Mouse (Mus musculus) bone marrow, adult 2 months (tissue): ENCODE measurements around the gene Phf1. TPM values are rescaled to one million over a fixed set of nuclear protein-coding genes. Genes with fewer than 3 reads are reported as not detected.

Source experiments
- H3K27ac ChIP-seq: fragments of 200-500 bp; 2 replicates; pipeline ENCODE4 v1.5.1; 2012; ENCODE audit warnings: low read depth, mild to moderate bottlenecking, control low read depth, inconsistent platforms, low read length; ENCODE audit not compliant: control insufficient read depth, poor library complexity, insufficient read depth
- H3K4me1 ChIP-seq: fragments of 200-500 bp; 2 replicates; pipeline ENCODE4 v1.6.1; 2011; ENCODE audit warnings: low read length; ENCODE audit not compliant: control insufficient read depth, insufficient read depth
- H3K4me3 ChIP-seq: fragments of 200-500 bp; replicated peaks from 2 replicates; pipeline ENCODE3; 2011; ENCODE audit warnings: mild to moderate bottlenecking, low read depth, low read length, control low read depth; ENCODE audit not compliant: control insufficient read depth
- CTCF ChIP-seq: fragments of 200-500 bp; IDR thresholded peaks from 2 replicates; pipeline ENCODE4 v1.5.1; 2011; ENCODE audit warnings: low read length, control low read depth; ENCODE audit not compliant: control insufficient read depth, insufficient read depth
- POLR2A ChIP-seq: fragments of 200-500 bp; IDR thresholded peaks from 2 replicates; pipeline ENCODE4 v1.6.1; 2011; ENCODE audit warnings: low read depth, mild to moderate bottlenecking, control low read depth, low read length, borderline replicate concordance; ENCODE audit not compliant: control insufficient read depth
- WGBS: fragments of 180-500 bp; shearing (Covaris S2); methylation state at CpG from one replicate; pipeline ENCODE4 v1.1.7; 2018; 5-methylcytosine and 5-hydroxymethylcytosine counted together
- polyA plus RNA-seq: library from polyadenylated mRNA; stranded (reverse); fragments of >200 nt; gene quantifications from 2 replicates; pipeline ENCODE4 v1.2.4, GENCODE M21; 2011; ENCODE audit warnings: low replicate concordance; ENCODE audit not compliant: missing spikeins, insufficient read depth, insufficient read length

Gene Phf1
- polyA plus RNA-seq, 1 experiment = 63.9 TPM

DNA sequence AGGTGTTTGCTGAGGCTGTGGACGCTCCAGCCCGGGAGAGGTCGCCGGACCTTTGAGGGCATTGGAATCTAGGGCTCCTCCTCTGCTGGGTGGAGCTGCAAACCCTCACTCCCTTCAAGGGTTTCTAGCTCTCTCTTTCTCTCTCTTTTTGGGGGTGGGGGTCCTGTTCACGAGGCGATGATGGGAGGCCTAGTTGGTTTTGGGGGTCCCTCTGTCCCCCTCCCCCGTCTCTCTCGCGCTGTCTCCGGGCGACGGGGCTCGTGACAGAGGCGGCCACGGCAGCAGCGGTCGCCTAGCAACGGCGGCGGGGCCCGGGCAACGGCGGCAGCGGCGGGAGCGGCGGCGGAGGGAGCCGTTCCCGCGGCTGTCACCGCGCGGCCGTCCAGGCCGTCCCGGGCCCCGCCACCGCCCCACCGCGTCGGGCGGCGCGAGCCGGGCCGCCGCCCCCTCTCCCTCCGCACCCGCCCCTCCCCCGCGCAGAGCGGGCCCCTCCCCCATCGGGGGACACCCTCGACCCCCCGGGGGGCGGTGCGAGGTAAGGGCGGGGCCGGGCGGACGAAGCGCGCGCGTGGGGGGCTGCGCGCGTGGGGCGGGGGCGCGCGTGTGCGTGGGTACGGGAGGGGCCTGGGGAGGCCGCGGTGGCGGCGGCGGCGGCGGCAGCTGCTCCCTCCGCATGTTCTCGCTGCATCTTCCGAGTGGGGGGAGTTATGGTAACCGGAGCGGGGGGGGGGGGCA lies 15.6 kb downstream of the Phf1 start:
- Histone ChIP-seq H3K4me3 (peak overlapping the region; percentile 60), H3K27ac (peak overlapping the region; percentile 4; the same call in 1 of the 2 replicates), H3K4me1 (peaks cover 1% of the 10 kb centered on the region; the same call in 1 of the 2 replicates)
- TF ChIP-seq POLR2A = no peak
- under 1% methylated on average over 67 of the region's 87 CpGs for WGBS

DNA sequence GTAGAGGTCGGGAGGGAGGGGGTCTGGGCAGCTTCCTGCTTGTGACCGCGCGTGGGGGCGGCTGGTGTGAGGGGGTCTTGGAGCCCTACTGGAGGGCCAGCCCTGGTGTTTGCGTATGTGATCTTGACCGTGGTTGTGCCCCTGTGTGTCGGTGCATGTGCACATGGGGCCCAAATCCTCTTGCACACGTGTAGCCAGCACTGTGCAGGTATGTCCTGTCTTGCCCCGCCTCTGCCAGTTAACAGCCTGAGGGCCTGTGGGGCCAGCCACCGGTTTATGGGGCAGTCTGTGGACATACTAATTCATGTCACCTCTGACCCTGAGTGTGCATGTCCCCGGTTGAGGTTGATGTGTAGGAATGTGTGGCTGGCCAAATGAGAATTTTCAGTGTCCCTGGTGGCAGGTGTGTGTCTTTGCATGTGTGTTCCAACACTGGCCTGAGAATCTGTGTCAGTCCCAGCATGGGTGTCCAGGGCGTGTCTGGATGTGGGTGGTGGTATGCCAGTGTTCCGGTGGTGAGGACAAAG lies 16.3 kb downstream of the Phf1 start:
- no peak overlapping the region for H3K27ac ChIP-seq
- no peak for TF ChIP-seq CTCF
- no peak for TF ChIP-seq POLR2A
- H3K4me3 ChIP-seq = no peak overlapping the region

DNA sequence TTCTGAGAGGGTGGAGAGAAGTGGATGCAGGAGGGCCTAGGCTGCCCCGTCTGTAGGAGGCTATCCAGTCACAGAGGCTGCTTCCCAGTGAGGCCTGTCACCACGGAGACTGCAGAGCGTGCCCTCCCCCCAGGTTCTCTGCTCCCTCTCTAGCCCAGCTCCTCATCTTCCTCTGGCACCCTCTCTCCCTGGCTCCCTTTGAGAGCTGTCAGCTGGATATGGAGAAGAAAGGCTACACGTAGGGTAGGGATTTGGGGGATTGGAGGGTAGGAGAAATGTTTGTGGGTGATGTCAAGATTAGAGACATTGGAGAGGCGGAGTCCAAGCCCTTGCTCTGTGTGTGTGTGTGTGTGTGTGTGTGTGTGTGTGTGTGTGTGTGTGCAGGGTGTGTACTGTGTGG lies 17.0 kb downstream of the Phf1 start:
- no peak overlapping the region for H3K27ac ChIP-seq
- H3K4me1 ChIP-seq = peaks cover 1% of the 10 kb centered on the region; the same call in 1 of the 2 replicates
- TF ChIP-seq POLR2A = no peak
- 71% methylated on average over 5 of the region's 5 CpGs for WGBS
- no peak overlapping the region for H3K4me3 ChIP-seq

More for the DNA sequence above, 16.3 kb downstream of the Phf1 start:
- WGBS = 22% methylated on average over 14 of the region's 14 CpGs
- peaks cover 1% of the 10 kb centered on the region; the same call in 1 of the 2 replicates for H3K4me1 ChIP-seq

GRCm38 (mm10) chr17:26950560-26951288 lies 17.9 kb downstream of the Phf1 start:
- Histone ChIP-seq H3K27ac (no peak overlapping the region), H3K4me3 (no peak overlapping the region), H3K4me1 (peaks cover 1% of the 10 kb centered on the region; the same call in 1 of the 2 replicates)
- TF ChIP-seq POLR2A (no peak), CTCF (no peak)
- WGBS = 55% methylated on average over 7 of the region's 7 CpGs

- Histone ChIP-seq H3K4me1 (peaks cover 1% of the 10 kb centered on the region; the same call in 1 of the 2 replicates), H3K27ac (no peak overlapping the region), H3K4me3 (no peak overlapping the region)
- TF ChIP-seq POLR2A (no peak), CTCF (no peak)
- 6% methylated on average over 11 of the region's 11 CpGs for WGBS
Observed at GRCm38 (mm10) chr17:26951406-26951805, 18.6 kb downstream of the Phf1 start.

DNA sequence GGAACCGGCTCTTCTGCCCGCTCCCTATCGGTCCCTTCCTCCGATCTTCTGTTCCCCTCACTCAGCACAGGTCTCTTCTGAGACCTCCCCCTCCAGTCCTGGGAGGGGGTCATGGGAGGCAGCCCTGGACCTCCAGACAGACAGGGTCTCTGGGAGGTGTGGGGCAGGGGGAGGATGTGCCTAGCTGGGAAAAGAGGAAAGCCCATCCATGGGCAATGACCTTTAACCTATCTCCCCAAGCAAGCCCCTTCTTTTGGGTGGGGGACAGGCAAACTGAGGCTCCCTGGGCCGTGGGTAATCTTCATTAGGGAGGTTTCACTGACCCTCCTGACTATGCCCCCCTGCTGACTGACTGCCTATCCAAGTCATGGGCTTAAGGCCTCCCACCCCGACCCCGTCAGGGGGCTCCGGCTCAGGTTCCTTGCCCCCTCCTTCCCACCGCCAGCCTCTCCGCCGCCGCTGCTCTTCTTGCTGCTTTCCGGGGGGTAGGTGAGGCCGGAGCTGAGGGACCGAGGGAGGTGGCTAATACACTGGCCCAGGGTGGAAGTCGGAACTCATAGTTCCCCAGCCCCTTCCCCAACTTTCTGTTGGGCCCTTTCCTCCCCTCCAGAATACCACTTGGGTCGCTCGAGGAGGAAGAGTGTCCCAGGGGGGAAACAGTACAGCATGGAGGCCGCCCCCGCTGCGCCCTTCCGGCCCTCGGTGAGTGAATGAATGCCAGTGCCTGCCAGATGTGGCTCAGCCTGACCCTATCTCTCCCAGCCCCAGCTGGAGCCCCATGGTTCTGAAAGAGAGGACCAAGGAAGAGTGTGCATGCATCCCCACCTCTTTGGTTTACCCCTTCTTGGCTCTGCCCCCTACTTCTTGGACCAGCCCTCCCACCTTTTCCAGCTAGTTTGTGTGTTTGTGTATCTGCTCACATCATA lies 19.4 kb downstream of the Phf1 start:
- TF ChIP-seq POLR2A (no peak), CTCF (no peak)
- Histone ChIP-seq H3K4me1 (peaks cover 1% of the 10 kb centered on the region; the same call in 1 of the 2 replicates), H3K4me3 (peak overlapping the region; percentile 13), H3K27ac (no peak overlapping the region)
- 27% methylated on average over 23 of the region's 23 CpGs for WGBS

DNA sequence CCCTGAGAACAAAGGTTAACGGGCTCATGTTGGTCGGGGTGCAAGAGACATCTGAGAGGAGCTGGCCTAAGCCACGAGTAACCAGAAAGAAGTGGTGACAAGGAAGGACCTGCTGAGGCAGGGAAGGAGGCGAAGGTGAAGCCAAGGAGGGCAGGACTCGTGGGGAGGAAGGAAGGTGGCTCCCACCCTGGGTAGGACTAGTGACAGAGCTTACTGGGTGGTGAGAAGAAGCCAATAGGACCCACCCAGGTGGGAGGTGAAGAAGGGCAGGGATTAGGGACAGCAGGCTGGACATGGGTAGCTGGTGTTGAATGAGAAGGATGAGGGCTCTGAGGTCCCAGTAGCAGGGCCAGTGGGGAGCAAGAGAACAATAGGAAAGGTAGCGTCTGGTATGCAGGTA lies 20.3 kb downstream of the Phf1 start:
- WGBS = 66% methylated on average over 6 of the region's 6 CpGs
- peaks cover 1% of the 10 kb centered on the region; the same call in 1 of the 2 replicates for H3K4me1 ChIP-seq
- no peak for TF ChIP-seq POLR2A
- no peak for TF ChIP-seq CTCF
- no peak overlapping the region for H3K4me3 ChIP-seq
- H3K27ac ChIP-seq = no peak overlapping the region

GRCm38 (mm10) chr17:26953726-26954125 lies 20.9 kb downstream of the Phf1 start:
- H3K27ac ChIP-seq = no peak overlapping the region
- peaks cover 1% of the 10 kb centered on the region; the same call in 1 of the 2 replicates for H3K4me1 ChIP-seq
- TF ChIP-seq CTCF (no peak), POLR2A (no peak)
- WGBS = 60% methylated on average over 16 of the region's 16 CpGs
- no peak overlapping the region for H3K4me3 ChIP-seq
